Mouse (Mus musculus) liver, embryonic 14.5 days (tissue): ENCODE data around the gene Dmkn.

ENCODE experiments used
- CTCF ChIP-seq: IDR thresholded peaks from 2 replicates; pipeline ENCODE4 v1.5.1; 2016; ENCODE audit warnings: antibody characterized with exemption, low read depth, control low read depth
- EP300 ChIP-seq: IDR thresholded peaks from 2 replicates; pipeline ENCODE4 v1.6.1; 2016; ENCODE audit warnings: antibody characterized with exemption, low read depth

DNA sequence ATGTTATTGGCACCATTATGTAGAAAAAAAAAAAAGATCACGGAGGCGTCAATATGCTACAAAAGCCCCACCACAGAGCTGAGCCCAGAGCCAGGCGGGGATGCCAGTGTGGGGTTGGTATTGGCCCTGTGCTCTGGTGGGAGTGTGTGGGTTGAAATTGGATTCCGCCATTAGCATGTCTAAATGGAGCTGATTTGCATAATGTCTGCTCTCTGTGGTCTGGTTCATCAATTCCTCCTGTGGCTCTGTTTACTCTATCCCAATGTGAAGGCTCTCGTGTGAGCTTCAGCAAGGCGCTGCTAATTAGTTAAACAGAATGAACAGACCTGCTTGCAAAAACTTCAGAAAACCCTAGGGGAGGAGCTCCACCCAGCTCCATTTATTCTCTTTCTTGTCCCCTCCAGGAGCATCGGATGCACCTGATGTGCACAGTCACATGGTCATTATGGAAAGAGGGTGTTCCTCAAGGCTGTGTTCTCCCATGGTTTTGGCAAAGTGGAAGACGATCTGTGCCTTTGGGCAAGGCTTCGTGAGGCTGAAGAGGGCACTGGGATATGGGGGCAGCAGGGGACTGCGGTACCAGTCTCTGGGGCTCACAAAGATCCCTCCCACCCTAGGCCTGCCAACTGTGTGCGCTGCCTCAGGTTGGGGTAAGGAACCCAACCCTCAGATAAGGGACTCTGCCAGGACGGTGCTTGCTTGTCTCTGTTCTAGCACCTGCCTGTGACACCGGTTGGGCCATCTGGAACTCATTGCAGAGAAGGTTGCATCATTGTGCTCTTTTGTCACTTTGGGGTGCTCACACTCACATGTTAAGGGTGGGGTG lies 22.4 kb downstream of the Dmkn start:
- no peak for TF ChIP-seq CTCF
- TF ChIP-seq EP300: no peak
